ENCODE assay signal across 25 mouse cellular contexts in the genomic region with DNA sequence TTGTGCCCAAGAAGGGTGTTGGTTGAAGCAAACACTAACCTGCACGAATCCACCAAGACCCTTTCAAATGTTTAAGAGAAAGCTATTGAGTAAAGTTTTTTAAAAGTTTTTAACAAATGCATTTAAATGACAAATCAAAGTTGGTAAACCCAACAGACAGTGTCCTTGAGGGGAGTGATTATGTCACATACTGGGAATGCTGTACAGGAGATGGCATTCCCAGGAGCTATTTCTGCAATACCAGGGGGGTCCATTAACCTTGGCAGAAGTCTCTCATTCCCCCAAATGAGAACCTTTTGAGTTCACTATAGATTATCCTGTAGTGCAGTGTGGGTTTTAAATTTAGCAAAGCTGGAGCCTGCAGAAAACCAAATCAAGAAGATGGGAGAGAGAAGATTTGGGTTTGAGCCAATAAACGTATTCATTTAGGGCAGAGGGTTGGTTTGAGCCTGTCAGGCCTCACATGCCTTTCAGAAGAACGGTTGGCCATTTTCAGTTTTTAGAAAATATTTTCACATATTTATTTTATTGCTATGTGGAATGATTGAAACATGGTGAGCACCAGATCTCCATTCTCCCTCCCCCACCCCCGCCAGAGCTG.
DNase-seq lines count a peak whose midpoint lies in the region; ATAC-seq and TF ChIP-seq lines count a peak whose summit lies in the region.
"Had no signal": no experiment of that assay in that cellular context is flagged by ENCODE, and none has a peak within 500 bp of the region (broad histone marks: within the 10 kb centered on the region; RNA-seq: fewer than 3 reads in every experiment).

No protein-coding gene starts in this region.

- WGBS in cerebellum, adult 2 months: 55% methylated on average over 4 of the region's 4 CpGs
- 66% methylated on average over 4 of the region's 4 CpGs for WGBS in heart, embryonic 12.5 days
- 59% methylated on average over 4 of the region's 4 CpGs for WGBS in heart, postnatal 0 days
- 72% methylated on average over 4 of the region's 4 CpGs for WGBS in heart, embryonic 11.5 days (ENCODE audit: insufficient replicate concordance)
- WGBS in lung, embryonic 16.5 days: 63% methylated on average over 4 of the region's 4 CpGs
- WGBS in lung, adult 2 months: 63% methylated on average over 4 of the region's 4 CpGs

- peak overlapping the region; percentile 72; the same call in 1 of the 2 replicates for H3K27ac ChIP-seq in cerebellum, adult 2 months (ENCODE audit: insufficient read depth, low read length)
- H3K27ac ChIP-seq in heart, embryonic 12.5 days (ENCODE audit: poor library complexity, severe bottlenecking): peak overlapping the region; percentile 51; the same call in 1 of the 2 replicates
- H3K27ac ChIP-seq in heart, postnatal 0 days (ENCODE audit: low read depth): peak overlapping the region; percentile 65
- H3K27ac ChIP-seq in heart, embryonic 11.5 days (ENCODE audit: low read depth, low read length): no peak overlapping the region
- H3K27ac ChIP-seq in lung, embryonic 16.5 days (ENCODE audit: low read length): 0 out of 2 replicates have a peak overlapping the region, but pooled peaks have one; percentile 26
- H3K27ac ChIP-seq: embryonic facial prominence, embryonic 15.5 days; hindbrain, embryonic 15.5 days; kidney, embryonic 15.5 days; liver, embryonic 15.5 days; macrophage; neural tube, embryonic 13.5 days had no signal

- no peak for TF ChIP-seq CTCF in cerebellum, adult 2 months (IDR thresholded peaks at IDR 0.05; ENCODE audit: borderline replicate concordance, insufficient read depth, low read depth, low read length)
- no peak for TF ChIP-seq CTCF in heart, postnatal 0 days (IDR thresholded peaks at IDR 0.05; ENCODE audit: low read depth)
- TF ChIP-seq CTCF in lung, adult 2 months (IDR thresholded peaks at IDR 0.05; ENCODE audit: insufficient read depth, low read length): no peak

- H3K9me3 ChIP-seq in heart, embryonic 12.5 days (replicated peaks): no peaks in the 10 kb centered on the region
- H3K9me3 ChIP-seq in heart, postnatal 0 days (replicated peaks; ENCODE audit: control insufficient read depth, low read length): no peaks in the 10 kb centered on the region
- H3K9me3 ChIP-seq in heart, embryonic 11.5 days (replicated peaks; ENCODE audit: control insufficient read depth, low read length): no peaks in the 10 kb centered on the region
- H3K9me3 ChIP-seq in lung, embryonic 16.5 days (ENCODE audit: control insufficient read depth, low read length): no peaks in the 10 kb centered on the region
- H3K9me3 ChIP-seq: embryonic facial prominence, embryonic 15.5 days; forebrain, embryonic 12.5 days; hindbrain, embryonic 15.5 days; kidney, embryonic 15.5 days; liver, embryonic 15.5 days; midbrain, embryonic 13.5 days; neural tube, embryonic 13.5 days had no signal

- no peak for TF ChIP-seq EP300 in heart, postnatal 0 days (IDR thresholded peaks at IDR 0.05; ENCODE audit: low read depth)

- no peak overlapping the region for H3K4me3 ChIP-seq in cerebellum, adult 2 months (replicated peaks; ENCODE audit: insufficient read depth, low read depth, low read length)
- H3K4me3 ChIP-seq in heart, embryonic 12.5 days: no peak overlapping the region
- no peak overlapping the region for H3K4me3 ChIP-seq in heart, postnatal 0 days (ENCODE audit: low read depth, low read length)
- H3K4me3 ChIP-seq in heart, embryonic 11.5 days (ENCODE audit: low read depth, low read length): no peak overlapping the region
- no peak overlapping the region for H3K4me3 ChIP-seq in lung, embryonic 16.5 days (ENCODE audit: low read length)
- H3K4me3 ChIP-seq in lung, adult 2 months (replicated peaks; ENCODE audit: extremely low read depth, low read depth, low read length): no peak overlapping the region
- H3K4me3 ChIP-seq: embryonic facial prominence, embryonic 15.5 days; forebrain, embryonic 12.5 days; hindbrain, embryonic 15.5 days; kidney, embryonic 15.5 days; liver, embryonic 15.5 days; midbrain, embryonic 13.5 days; neural tube, embryonic 13.5 days had no signal

- no peak for DNase-seq in cerebellum, adult 2 months
- DNase-seq in cerebellum, adult 18-20 months: no peak
- DNase-seq in heart, postnatal 36 days: no peak
- DNase-seq in heart, postnatal 0 days (ENCODE audit: low spot score): no peak
- no peak for DNase-seq in lung, adult 2 months
- DNase-seq: embryo, embryonic 11 days; forebrain, postnatal 0 days; left cerebral cortex, postnatal 4 days; right cerebral cortex, postnatal 4 days; thymus, adult 18-20 months; thymus, postnatal 25 days had no signal

- no peak overlapping the region for H3K9ac ChIP-seq in heart, embryonic 12.5 days
- H3K9ac ChIP-seq in heart, postnatal 0 days (replicated peaks; ENCODE audit: low read depth, low read length): no peak overlapping the region
- H3K9ac ChIP-seq in heart, embryonic 11.5 days (ENCODE audit: low read depth, low read length): no peak overlapping the region
- no peak overlapping the region for H3K9ac ChIP-seq in lung, embryonic 16.5 days (ENCODE audit: low read length)
- H3K9ac ChIP-seq: embryonic facial prominence, embryonic 15.5 days; forebrain, embryonic 12.5 days; forebrain, postnatal 0 days; hindbrain, embryonic 15.5 days; kidney, embryonic 15.5 days; liver, embryonic 15.5 days; midbrain, embryonic 13.5 days; neural tube, embryonic 13.5 days had no signal

- no peak for ATAC-seq in heart, embryonic 12.5 days (ENCODE audit: insufficient number of reproducible peaks, low FRiP score)
- no peak for ATAC-seq in heart, postnatal 0 days (ENCODE audit: insufficient read depth, low read depth)
- no peak for ATAC-seq in heart, embryonic 11.5 days (replicated peaks; ENCODE audit: insufficient number of reproducible peaks, low FRiP score, low TSS enrichment)
- no peak for ATAC-seq in lung, embryonic 16.5 days (ENCODE audit: low read depth)
- ATAC-seq: activated CD4-positive, CD25-positive, alpha-beta regulatory T cell, adult 4 months; forebrain, postnatal 0 days; lung, postnatal 0 days had no signal

- H3K4me2 ChIP-seq in heart, embryonic 12.5 days: no peak overlapping the region
- no peak overlapping the region for H3K4me2 ChIP-seq in heart, postnatal 0 days (ENCODE audit: low read depth, low read length)
- no peak overlapping the region for H3K4me2 ChIP-seq in heart, embryonic 11.5 days
- H3K4me2 ChIP-seq in lung, embryonic 16.5 days (ENCODE audit: low read depth, low read length): no peak overlapping the region
- H3K4me2 ChIP-seq: embryonic facial prominence, embryonic 15.5 days; forebrain, embryonic 12.5 days; hindbrain, embryonic 15.5 days; kidney, embryonic 15.5 days; liver, embryonic 15.5 days; midbrain, embryonic 13.5 days; neural tube, embryonic 13.5 days had no signal

- no peak for TF ChIP-seq POLR2A in cerebellum, adult 2 months (IDR thresholded peaks at IDR 0.05; ENCODE audit: borderline replicate concordance, insufficient read depth, low read length)
- TF ChIP-seq POLR2A in lung, adult 2 months (IDR thresholded peaks at IDR 0.05; ENCODE audit: borderline replicate concordance, extremely low read depth, low read depth, low read length): no peak

- intact Hi-C loops in heart, postnatal 36 days (cut with DNase I): no loop called here

- H3K4me1 ChIP-seq in cerebellum, adult 2 months (ENCODE audit: control insufficient read depth, insufficient read depth, low read length): peaks cover 13% of the 10 kb centered on the region
- peaks cover 37% of the 10 kb centered on the region for H3K4me1 ChIP-seq in heart, embryonic 12.5 days (replicated peaks)
- peaks cover 27% of the 10 kb centered on the region for H3K4me1 ChIP-seq in heart, postnatal 0 days (ENCODE audit: control insufficient read depth, insufficient read depth)
- H3K4me1 ChIP-seq in heart, embryonic 11.5 days (ENCODE audit: control insufficient read depth, insufficient read depth, low read length): peaks cover 19% of the 10 kb centered on the region
- H3K4me1 ChIP-seq in lung, embryonic 16.5 days (replicated peaks; ENCODE audit: control insufficient read depth, insufficient read depth, low read length): peaks cover 19% of the 10 kb centered on the region
- peaks cover 11% of the 10 kb centered on the region for H3K4me1 ChIP-seq in lung, adult 2 months (ENCODE audit: control insufficient read depth, insufficient read depth, low read length)
- H3K4me1 ChIP-seq: liver, embryonic 15.5 days had no signal

- no peaks in the 10 kb centered on the region for H3K27me3 ChIP-seq in cerebellum, adult 2 months (ENCODE audit: control insufficient read depth, insufficient read depth, low read length)
- H3K27me3 ChIP-seq in heart, embryonic 12.5 days (replicated peaks): no peaks in the 10 kb centered on the region
- H3K27me3 ChIP-seq in heart, postnatal 0 days (ENCODE audit: control insufficient read depth, insufficient read depth, low read length): no peaks in the 10 kb centered on the region
- no peaks in the 10 kb centered on the region for H3K27me3 ChIP-seq in heart, embryonic 11.5 days (ENCODE audit: control insufficient read depth, insufficient read depth, low read length)
- no peaks in the 10 kb centered on the region for H3K27me3 ChIP-seq in lung, embryonic 16.5 days (ENCODE audit: control insufficient read depth, insufficient read depth, low read depth, low read length)
- H3K27me3 ChIP-seq: CH12.LX; embryonic facial prominence, embryonic 15.5 days; forebrain, embryonic 12.5 days; hindbrain, embryonic 15.5 days; kidney, embryonic 15.5 days; liver, embryonic 15.5 days; midbrain, embryonic 13.5 days; neural tube, embryonic 13.5 days had no signal

- 0 out of 2 replicates have a peak, but pooled peaks cover 3% of the 10 kb centered on the region for H3K36me3 ChIP-seq in heart, embryonic 12.5 days
- 0 out of 2 replicates have a peak, but pooled peaks cover 1% of the 10 kb centered on the region for H3K36me3 ChIP-seq in heart, postnatal 0 days (replicated peaks; ENCODE audit: control insufficient read depth, insufficient read depth, low read length)
- H3K36me3 ChIP-seq in heart, embryonic 11.5 days (ENCODE audit: control insufficient read depth, insufficient read depth, low read length): no peaks in the 10 kb centered on the region
- no peaks in the 10 kb centered on the region for H3K36me3 ChIP-seq in lung, embryonic 16.5 days (ENCODE audit: control insufficient read depth, insufficient read depth, low read length)
- H3K36me3 ChIP-seq: embryonic facial prominence, embryonic 15.5 days; forebrain, embryonic 12.5 days; hindbrain, embryonic 15.5 days; kidney, embryonic 15.5 days; liver, embryonic 15.5 days; midbrain, embryonic 13.5 days; neural tube, embryonic 13.5 days had no signal
